Mouse (Mus musculus) spleen, adult 10 weeks (tissue): ENCODE measurements around the gene Dupd1. TPM values are rescaled to one million over a fixed set of nuclear protein-coding genes. Genes with fewer than 3 reads are reported as not detected.

Source experiments
- polyA plus RNA-seq: library from polyadenylated mRNA; stranded (reverse); fragments of 350-450 nt; fragmentation: Illumina TruSeq; extraction: RNeasy Lipid Tissue Mini Kit (QIAGEN cat#74804); gene quantifications from one replicate; pipeline ENCODE4 v1.2.3, GENCODE M21; 2015; ENCODE audit warnings: low replicate concordance; ENCODE audit not compliant: insufficient read depth

Dupd1 gene
- not detected for polyA plus RNA-seq

DNA sequence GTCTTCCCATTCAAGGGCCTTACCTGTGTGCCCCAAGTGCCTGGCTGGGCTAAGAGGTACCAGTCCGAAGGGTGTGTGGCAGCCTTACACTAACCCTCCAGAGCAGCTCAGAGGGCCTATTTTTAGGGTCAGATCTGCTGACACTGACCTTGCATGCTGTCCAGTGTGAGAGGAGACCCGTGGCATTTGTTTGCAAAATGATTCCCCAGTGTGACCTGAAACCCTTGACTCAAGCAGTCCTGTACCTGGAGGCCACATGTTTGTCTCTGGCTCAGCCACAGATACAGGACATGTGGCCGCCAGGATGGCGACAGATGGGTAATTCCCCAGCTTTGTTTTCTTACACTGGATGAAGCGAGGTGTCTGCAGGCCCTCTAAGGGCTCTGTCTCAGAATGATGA is at the start of gene Dupd1:
Gene Dupd1 (minus strand): TSS at position 91 of the 400 bp plus-strand sequence.

DNA sequence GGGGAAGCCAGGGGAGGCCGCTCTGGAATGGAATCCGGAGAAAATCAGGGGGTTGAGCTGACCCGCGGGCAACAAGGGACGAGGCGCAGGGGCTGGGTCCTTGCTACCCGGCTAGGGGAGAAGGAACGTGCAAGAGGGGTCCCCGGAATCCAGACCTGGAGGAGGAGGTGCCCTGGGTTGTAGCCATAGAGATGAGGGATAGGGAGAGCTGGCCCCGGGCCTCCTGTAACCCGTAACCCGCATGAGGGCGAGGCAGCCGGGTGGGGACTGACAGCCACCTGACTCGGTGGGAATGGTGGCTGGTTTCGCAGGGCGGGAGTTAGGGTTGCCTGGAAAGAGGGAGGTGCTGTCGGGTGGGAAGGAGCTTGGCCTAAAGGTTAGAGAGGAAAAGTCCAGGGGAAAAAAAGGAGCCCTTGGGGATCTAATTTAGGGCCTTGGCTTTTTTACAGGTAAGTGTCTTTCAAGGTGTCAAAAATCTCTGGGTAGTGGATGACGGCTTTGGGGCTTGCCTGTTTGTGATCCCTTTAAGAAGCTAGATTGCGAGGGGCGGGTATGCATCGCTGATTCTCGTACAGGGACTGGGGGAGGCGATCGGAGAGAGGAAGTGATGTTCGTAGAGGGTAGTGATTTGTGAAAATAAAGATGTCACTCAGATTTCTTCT is 36.6 kb upstream of the Dupd1 start, which contains the start of gene Dusp13:
Gene Dusp13 (minus strand): TSS at position 301 of the 662 bp plus-strand sequence.

DNA sequence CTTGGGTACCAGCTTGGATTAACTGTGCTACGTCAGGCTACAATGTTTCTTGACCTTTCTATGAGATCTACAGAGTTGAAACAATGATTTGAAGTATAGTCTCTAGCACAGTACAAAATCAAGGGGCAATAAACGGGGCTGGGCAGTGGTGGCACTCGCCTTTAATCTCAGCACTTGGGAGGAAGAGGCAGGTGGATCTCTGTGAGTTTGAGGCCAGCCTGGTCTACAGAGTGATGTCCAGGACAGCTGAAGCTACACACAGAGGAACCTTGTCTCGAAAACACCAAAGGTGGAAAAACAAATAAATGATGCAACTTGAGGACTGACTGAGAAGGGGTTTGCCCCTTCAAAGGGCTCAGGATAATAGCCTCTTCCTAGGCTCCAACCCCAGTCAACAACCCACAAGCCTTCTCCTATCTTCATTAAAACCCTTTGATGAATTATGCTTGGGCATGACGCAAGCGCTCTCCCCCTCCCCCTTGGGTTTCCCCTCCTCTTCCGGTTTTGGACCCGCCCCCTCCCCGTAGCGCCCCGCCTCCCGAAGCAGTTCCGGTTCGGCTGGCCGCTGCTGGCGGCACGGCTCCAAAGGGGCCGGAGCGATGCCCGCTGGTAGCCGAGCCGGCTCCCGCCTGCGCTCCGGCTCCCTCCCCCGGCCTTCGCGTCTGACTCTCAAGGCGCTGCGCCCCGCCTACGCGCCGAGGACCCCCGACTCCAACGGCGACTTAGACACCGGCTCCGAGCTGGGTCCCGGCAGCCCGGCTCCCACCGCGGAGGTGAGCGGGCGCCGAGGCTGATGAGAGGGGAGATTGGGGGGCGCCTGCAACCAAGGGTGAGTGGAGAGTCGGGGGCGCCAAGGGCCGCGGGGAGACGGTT is 35.9 kb upstream of the Dupd1 start, which contains the start of gene Samd8:
Gene Samd8 (plus strand): TSS at position 524 of the 873 bp plus-strand sequence.

Other genes with a start within 250 kb of the Dupd1 start
- gene Kat6b, start 233.1 kb downstream of the Dupd1 start, polyA plus RNA-seq: 14.0 TPM
- 14.2 TPM for gene Samd8, start 36.0 kb upstream of the Dupd1 start, polyA plus RNA-seq
- not detected for gene Dusp13, start 36.6 kb upstream of the Dupd1 start, polyA plus RNA-seq
- 248 TPM for gene Vdac2, start 110.7 kb upstream of the Dupd1 start, polyA plus RNA-seq
- gene Comtd1, start 134.4 kb upstream of the Dupd1 start, polyA plus RNA-seq: 2.9 TPM